Mouse (Mus musculus): ENCODE results near the gene P2rx1. TPM values are rescaled to one million over a fixed set of nuclear protein-coding genes. Genes with fewer than 3 reads are reported as not detected.

Gene P2rx1
- not detected in 2 replicates for polyA plus RNA-seq (2012; ENCODE audit: insufficient read depth, insufficient read length, low replicate concordance, missing spikeins)

- TF ChIP-seq CTCF (IDR thresholded peaks at IDR 0.05; ENCODE audit: insufficient read depth, low read depth, low read length): no peak
- TF ChIP-seq POLR2A (IDR thresholded peaks at IDR 0.05; ENCODE audit: insufficient read depth, low read depth, low read length): no peak
- Histone ChIP-seq H3K4me1 (ENCODE audit: control insufficient read depth, insufficient read depth, low read length) (no peaks in the 10 kb centered on the region), H3K4me3 (ENCODE audit: insufficient read depth, low read depth, low read length) (no peak within 1 kb of the TSS), H3K27ac (ENCODE audit: insufficient read depth, low read depth, low read length) (no peak within 1 kb of the TSS)
- WGBS: 73% methylated on average over 8 of the region's 8 CpGs
These were observed at the start of gene P2rx1 for GRCm38 (mm10) chr11:72998771-72999170. Gene P2rx1, plus strand, starts transcription at chr11:72999103.

- TF ChIP-seq CTCF (IDR thresholded peaks at IDR 0.05; ENCODE audit: insufficient read depth, low read depth, low read length) (no peak), POLR2A (IDR thresholded peaks at IDR 0.05; ENCODE audit: insufficient read depth, low read depth, low read length) (no peak)
- Histone ChIP-seq H3K4me1 (ENCODE audit: control insufficient read depth, insufficient read depth, low read length) (peaks cover 8% of the 10 kb centered on the region; the same call in 1 of the 2 replicates), H3K4me3 (ENCODE audit: insufficient read depth, low read depth, low read length) (no peak overlapping the region), H3K27ac (ENCODE audit: insufficient read depth, low read depth, low read length) (no peak overlapping the region)
- 86% methylated on average over 22 of the region's 22 CpGs for WGBS
These were observed 47.5 kb upstream of the P2rx1 start for GRCm38 (mm10) chr11:72951137-72952000.

- H3K4me3 ChIP-seq (ENCODE audit: insufficient read depth, low read depth, low read length): no peak overlapping the region
- no peak overlapping the region for H3K27ac ChIP-seq (ENCODE audit: insufficient read depth, low read depth, low read length)
- peaks cover 8% of the 10 kb centered on the region; the same call in 1 of the 2 replicates for H3K4me1 ChIP-seq (ENCODE audit: control insufficient read depth, insufficient read depth, low read length)
- WGBS: 57% methylated on average over 3 of the region's 3 CpGs
- TF ChIP-seq CTCF (IDR thresholded peaks at IDR 0.05; ENCODE audit: insufficient read depth, low read depth, low read length): no peak
- no peak for TF ChIP-seq POLR2A (IDR thresholded peaks at IDR 0.05; ENCODE audit: insufficient read depth, low read depth, low read length)
These were observed 46.7 kb upstream of the P2rx1 start for GRCm38 (mm10) chr11:72952226-72952625.

- TF ChIP-seq POLR2A (IDR thresholded peaks at IDR 0.05; ENCODE audit: insufficient read depth, low read depth, low read length): no peak
- no peak for TF ChIP-seq CTCF (IDR thresholded peaks at IDR 0.05; ENCODE audit: insufficient read depth, low read depth, low read length)
- Histone ChIP-seq H3K4me3 (ENCODE audit: insufficient read depth, low read depth, low read length) (no peak overlapping the region), H3K4me1 (ENCODE audit: control insufficient read depth, insufficient read depth, low read length) (peaks cover 8% of the 10 kb centered on the region; the same call in 1 of the 2 replicates), H3K27ac (ENCODE audit: insufficient read depth, low read depth, low read length) (no peak overlapping the region)
- 89% methylated on average over 6 of the region's 6 CpGs for WGBS
These were observed 46.2 kb upstream of the P2rx1 start for GRCm38 (mm10) chr11:72952697-72953096.

GRCm38 (mm10) chr11:72953116-72953439 is 45.8 kb upstream of the P2rx1 start:
- TF ChIP-seq CTCF (IDR thresholded peaks at IDR 0.05; ENCODE audit: insufficient read depth, low read depth, low read length) (no peak), POLR2A (IDR thresholded peaks at IDR 0.05; ENCODE audit: insufficient read depth, low read depth, low read length) (no peak)
- H3K27ac ChIP-seq (ENCODE audit: insufficient read depth, low read depth, low read length): no peak overlapping the region
- no peak overlapping the region for H3K4me3 ChIP-seq (ENCODE audit: insufficient read depth, low read depth, low read length)
- peaks cover 8% of the 10 kb centered on the region; the same call in 1 of the 2 replicates for H3K4me1 ChIP-seq (ENCODE audit: control insufficient read depth, insufficient read depth, low read length)
- WGBS: 100% methylated on average over 1 of the region's 1 CpGs

- Histone ChIP-seq H3K27ac (ENCODE audit: insufficient read depth, low read depth, low read length) (no peak overlapping the region), H3K4me1 (ENCODE audit: control insufficient read depth, insufficient read depth, low read length) (peaks cover 8% of the 10 kb centered on the region; the same call in 1 of the 2 replicates), H3K4me3 (ENCODE audit: insufficient read depth, low read depth, low read length) (no peak overlapping the region)
- 88% methylated on average over 4 of the region's 4 CpGs for WGBS
- TF ChIP-seq CTCF (IDR thresholded peaks at IDR 0.05; ENCODE audit: insufficient read depth, low read depth, low read length) (no peak), POLR2A (IDR thresholded peaks at IDR 0.05; ENCODE audit: insufficient read depth, low read depth, low read length) (no peak)
These were observed 45.3 kb upstream of the P2rx1 start for GRCm38 (mm10) chr11:72953440-72954151.

- 87% methylated on average over 4 of the region's 4 CpGs for WGBS
- TF ChIP-seq CTCF (IDR thresholded peaks at IDR 0.05; ENCODE audit: insufficient read depth, low read depth, low read length): no peak
- no peak for TF ChIP-seq POLR2A (IDR thresholded peaks at IDR 0.05; ENCODE audit: insufficient read depth, low read depth, low read length)
- Histone ChIP-seq H3K4me3 (ENCODE audit: insufficient read depth, low read depth, low read length) (no peak overlapping the region), H3K27ac (ENCODE audit: insufficient read depth, low read depth, low read length) (no peak overlapping the region), H3K4me1 (ENCODE audit: control insufficient read depth, insufficient read depth, low read length) (peaks cover 8% of the 10 kb centered on the region; the same call in 1 of the 2 replicates)
These were observed 44.7 kb upstream of the P2rx1 start for GRCm38 (mm10) chr11:72954216-72954615.

GRCm38 (mm10) chr11:72955339-72955974 is 43.4 kb upstream of the P2rx1 start:
- H3K4me1 ChIP-seq (ENCODE audit: control insufficient read depth, insufficient read depth, low read length): peaks cover 8% of the 10 kb centered on the region; the same call in 1 of the 2 replicates
- no peak for TF ChIP-seq CTCF (IDR thresholded peaks at IDR 0.05; ENCODE audit: insufficient read depth, low read depth, low read length)
- TF ChIP-seq POLR2A (IDR thresholded peaks at IDR 0.05; ENCODE audit: insufficient read depth, low read depth, low read length): no peak
- 86% methylated on average over 5 of the region's 5 CpGs for WGBS

More at GRCm38 (mm10) chr11:72955339-72955974, 43.4 kb upstream of the P2rx1 start:
- Histone ChIP-seq H3K4me3 (ENCODE audit: insufficient read depth, low read depth, low read length) (no peak overlapping the region), H3K27ac (ENCODE audit: insufficient read depth, low read depth, low read length) (no peak overlapping the region)
